Mouse (Mus musculus) lung, embryonic 15.5 days (tissue): ENCODE results near the gene Rnf141. TPM values are rescaled to one million over a fixed set of nuclear protein-coding genes. Genes with fewer than 3 reads are reported as not detected.

Experiments used
- ATAC-seq: fragments of 200-750 bp; cut with Nextera tagmentation; 2 replicates; pipeline ENCODE4 v1.8.0; 2017; ENCODE audit warnings: moderate number of reproducible peaks, borderline replicate concordance; ENCODE audit not compliant: low FRiP score, low TSS enrichment; ENCODE audit errors: extremely low read depth
- H3K27ac ChIP-seq: fragments of 300-500 bp; sonication (generic); 2 replicates; pipeline ENCODE4 v1.5.1; 2015; ENCODE audit warnings: moderate library complexity, mild to moderate bottlenecking, inconsistent platforms
- H3K27me3 ChIP-seq: fragments of 300-500 bp; sonication (generic); 2 replicates; pipeline ENCODE4 v1.6.1; 2015; ENCODE audit warnings: inconsistent platforms
- H3K36me3 ChIP-seq: fragments of 300-500 bp; sonication (generic); 2 replicates; pipeline ENCODE4 v1.6.1; 2015; ENCODE audit warnings: inconsistent platforms
- H3K4me1 ChIP-seq: fragments of 300-500 bp; sonication (generic); 2 replicates; pipeline ENCODE4 v1.6.1; 2015; ENCODE audit warnings: inconsistent platforms
- H3K4me2 ChIP-seq: fragments of 300-500 bp; sonication (generic); 2 replicates; pipeline ENCODE4 v1.6.1; 2015; ENCODE audit warnings: inconsistent platforms, mild to moderate bottlenecking, moderate library complexity
- H3K4me3 ChIP-seq: fragments of 300-500 bp; sonication (generic); 2 replicates; pipeline ENCODE4 v1.5.1; 2015; ENCODE audit warnings: mild to moderate bottlenecking, inconsistent platforms
- H3K9ac ChIP-seq: fragments of 300-500 bp; sonication (generic); 2 replicates; pipeline ENCODE4 v1.6.1; 2015; ENCODE audit warnings: inconsistent platforms
- H3K9me3 ChIP-seq: fragments of 300-500 bp; sonication (generic); 2 replicates; pipeline ENCODE4 v1.6.1; 2016; ENCODE audit warnings: inconsistent platforms
- WGBS: fragments of 180-500 bp; shearing (Covaris S2); methylation state at CpG from one replicate; pipeline ENCODE4 v1.1.7; 2015; 5-methylcytosine and 5-hydroxymethylcytosine counted together
- polyA plus RNA-seq: library from polyadenylated mRNA; unstranded; fragments of >200 nt; fragmentation: Nextera tagmentation; extraction: Ambion mirVana; gene quantifications from 2 replicates; pipeline ENCODE4 v1.2.1, GENCODE M21; 2015

Rnf141 gene
- polyA plus RNA-seq, 1 experiment from 2014 or later, result 38.8 TPM

GRCm38 (mm10) chr7:110860129-110860528 is 15.9 kb upstream of the Rnf141 start:
- peak; percentile 49; the same call in 1 of the 2 replicates for ATAC-seq

DNA sequence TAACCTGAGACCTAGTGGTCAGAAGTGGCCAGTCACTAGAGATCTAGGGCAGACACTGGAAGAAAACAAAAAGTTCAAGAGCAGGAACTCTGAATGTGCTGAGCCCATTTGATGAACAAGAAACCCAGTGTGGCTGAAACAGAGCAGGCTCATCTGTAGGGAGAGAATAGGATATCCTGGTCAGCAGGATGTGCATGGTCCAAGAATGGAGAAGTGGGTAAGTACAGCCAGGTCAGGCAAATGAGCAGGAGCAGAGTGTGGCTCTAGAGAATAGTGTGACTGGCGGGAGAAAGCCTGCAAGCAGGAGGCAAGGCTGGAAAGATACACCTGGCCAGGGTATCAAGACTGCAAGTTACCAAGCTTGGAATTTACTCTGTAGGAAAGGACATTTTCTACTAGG is 11.3 kb upstream of the Rnf141 start:
- WGBS, result 64% methylated on average over 1 of the region's 1 CpGs
- no peaks in the 10 kb centered on the region for H3K9me3 ChIP-seq
- H3K27ac ChIP-seq, result no peak overlapping the region
- no peak overlapping the region for H3K4me3 ChIP-seq
- H3K4me2 ChIP-seq, result no peak overlapping the region
- no peak for ATAC-seq
- H3K36me3 ChIP-seq, result no peaks in the 10 kb centered on the region
- peaks cover 41% of the 10 kb centered on the region for H3K4me1 ChIP-seq
- no peak overlapping the region for H3K9ac ChIP-seq
- H3K27me3 ChIP-seq, result no peaks in the 10 kb centered on the region

More at GRCm38 (mm10) chr7:110860129-110860528, 15.9 kb upstream of the Rnf141 start:
- no peaks in the 10 kb centered on the region for H3K27me3 ChIP-seq
- H3K4me1 ChIP-seq, result peaks cover 29% of the 10 kb centered on the region
- no peaks in the 10 kb centered on the region for H3K36me3 ChIP-seq
- H3K4me3 ChIP-seq, result no peak overlapping the region
- H3K9me3 ChIP-seq, result no peaks in the 10 kb centered on the region
- no peak overlapping the region; the same call in 1 of the 2 replicates for H3K9ac ChIP-seq
- H3K27ac ChIP-seq, result peak overlapping the region; percentile 74
- peak overlapping the region; percentile 6 for H3K4me2 ChIP-seq
- WGBS, result 27% methylated on average over 5 of the region's 5 CpGs

GRCm38 (mm10) chr7:110854927-110855546 is 10.8 kb upstream of the Rnf141 start:
- no peak for ATAC-seq
- no peak overlapping the region for H3K27ac ChIP-seq
- H3K4me2 ChIP-seq, result no peak overlapping the region
- H3K36me3 ChIP-seq, result no peaks in the 10 kb centered on the region
- H3K4me1 ChIP-seq, result peaks cover 38% of the 10 kb centered on the region
- H3K4me3 ChIP-seq, result no peak overlapping the region
- H3K27me3 ChIP-seq, result no peaks in the 10 kb centered on the region
- 46% methylated on average over 8 of the region's 8 CpGs for WGBS
- H3K9ac ChIP-seq, result no peak overlapping the region
- no peaks in the 10 kb centered on the region for H3K9me3 ChIP-seq

- peaks cover 33% of the 10 kb centered on the region for H3K4me1 ChIP-seq
- ATAC-seq, result no peak
Observed at GRCm38 (mm10) chr7:110854519-110854918, 10.3 kb upstream of the Rnf141 start.

DNA sequence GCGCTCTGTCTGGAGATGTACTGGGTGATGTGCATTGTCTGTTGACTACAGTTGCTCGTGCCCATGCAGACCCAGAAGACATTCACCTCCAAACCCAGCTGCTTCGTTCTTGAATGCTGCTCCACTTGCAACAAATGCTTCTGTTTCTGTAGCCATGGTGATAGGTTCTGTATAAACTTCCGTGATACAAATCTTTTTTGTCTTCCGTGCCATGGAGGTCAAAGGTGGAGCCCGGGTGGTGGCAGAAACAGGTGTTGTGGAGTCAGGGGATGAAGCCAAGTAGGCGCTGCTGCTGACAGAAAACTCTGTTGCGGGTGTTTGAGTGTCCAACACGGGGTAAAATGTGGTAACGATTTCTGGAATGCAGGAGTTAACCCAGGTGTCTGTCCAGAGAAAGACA is 9.4 kb upstream of the Rnf141 start:
- Histone ChIP-seq H3K27me3 (no peaks in the 10 kb centered on the region), H3K36me3 (no peaks in the 10 kb centered on the region), H3K4me2 (no peak overlapping the region), H3K9me3 (no peaks in the 10 kb centered on the region), H3K27ac (no peak overlapping the region), H3K4me3 (no peak overlapping the region), H3K4me1 (peaks cover 28% of the 10 kb centered on the region), H3K9ac (no peak overlapping the region)
- 36% methylated on average over 10 of the region's 10 CpGs for WGBS
- no peak for ATAC-seq

More at GRCm38 (mm10) chr7:110854519-110854918, 10.3 kb upstream of the Rnf141 start:
- no peak overlapping the region for H3K9ac ChIP-seq
- H3K27ac ChIP-seq, result no peak overlapping the region
- H3K36me3 ChIP-seq, result no peaks in the 10 kb centered on the region
- no peak overlapping the region for H3K4me2 ChIP-seq
- no peak overlapping the region for H3K4me3 ChIP-seq
- WGBS, result 50% methylated on average over 3 of the region's 3 CpGs
- H3K27me3 ChIP-seq, result no peaks in the 10 kb centered on the region
- H3K9me3 ChIP-seq, result no peaks in the 10 kb centered on the region

DNA sequence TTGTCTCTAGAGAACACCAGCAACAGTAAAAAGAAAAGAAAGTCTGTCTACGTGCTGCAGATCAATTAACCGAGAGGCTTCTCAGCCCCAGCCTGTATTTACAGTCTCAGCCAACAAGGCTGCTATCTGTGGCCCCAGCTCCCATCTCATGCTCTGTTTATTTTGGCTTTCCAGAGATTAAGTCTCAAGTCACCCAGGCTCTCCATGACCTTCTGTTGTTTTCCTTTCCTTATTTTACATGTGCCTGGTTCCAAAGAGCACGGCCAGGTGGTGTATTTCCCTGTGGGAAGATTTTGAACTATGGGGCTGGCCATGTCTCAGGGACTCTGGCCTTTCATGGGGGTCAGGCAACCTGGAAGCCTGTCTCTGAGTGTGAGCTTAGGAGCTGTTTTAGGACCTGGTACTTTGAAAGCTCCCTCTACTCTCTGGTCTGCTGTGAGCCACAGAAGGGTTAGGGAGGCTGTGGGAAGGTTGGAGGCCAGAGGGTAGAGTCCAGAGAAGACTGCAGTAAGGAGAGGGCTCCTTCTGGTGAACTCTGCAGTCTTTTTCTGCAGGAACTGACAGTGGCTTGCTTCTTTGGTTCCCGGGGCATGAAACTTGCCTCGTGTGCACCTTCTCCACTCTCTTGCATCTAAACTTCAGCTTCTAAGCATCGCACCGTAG is 7.4 kb upstream of the Rnf141 start:
- no peaks in the 10 kb centered on the region for H3K36me3 ChIP-seq
- H3K27me3 ChIP-seq, result no peaks in the 10 kb centered on the region
- ATAC-seq, result no peak
- no peak overlapping the region for H3K4me3 ChIP-seq
- H3K4me2 ChIP-seq, result no peak overlapping the region
- H3K9me3 ChIP-seq, result no peaks in the 10 kb centered on the region
- 55% methylated on average over 7 of the region's 7 CpGs for WGBS
- H3K9ac ChIP-seq, result no peak overlapping the region
- peaks cover 28% of the 10 kb centered on the region for H3K4me1 ChIP-seq
- no peak overlapping the region for H3K27ac ChIP-seq

GRCm38 (mm10) chr7:110848371-110848770 is 4.1 kb upstream of the Rnf141 start:
- Histone ChIP-seq H3K27ac (no peak overlapping the region), H3K36me3 (no peaks in the 10 kb centered on the region), H3K4me3 (no peak overlapping the region), H3K9ac (no peak overlapping the region), H3K4me1 (0 out of 2 replicates have a peak, but pooled peaks cover 7% of the 10 kb centered on the region), H3K9me3 (no peaks in the 10 kb centered on the region), H3K27me3 (no peaks in the 10 kb centered on the region), H3K4me2 (no peak overlapping the region)
- 90% methylated on average over 1 of the region's 1 CpGs for WGBS
- no peak for ATAC-seq

DNA sequence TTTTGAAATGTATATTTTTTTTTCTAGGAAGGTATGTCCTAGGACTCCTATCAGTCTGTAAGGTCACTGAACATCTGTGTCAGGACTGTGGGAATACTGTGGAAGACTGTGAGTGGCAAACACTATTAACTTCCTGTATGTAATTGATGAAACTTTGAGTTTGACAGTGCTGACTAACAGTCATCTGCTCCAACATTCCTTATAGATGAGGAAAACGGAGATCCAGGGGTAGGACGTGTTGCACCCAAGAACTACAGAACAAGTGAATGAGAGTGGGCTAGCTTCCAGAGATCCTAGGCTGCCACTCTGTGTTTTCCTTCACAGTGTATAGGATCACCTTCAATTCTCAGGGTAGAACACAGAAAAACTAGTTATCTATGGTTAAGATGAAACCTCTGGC is 3.1 kb upstream of the Rnf141 start:
- H3K9me3 ChIP-seq, result no peaks in the 10 kb centered on the region
- H3K27me3 ChIP-seq, result no peaks in the 10 kb centered on the region
- H3K4me3 ChIP-seq, result no peak overlapping the region
- H3K4me2 ChIP-seq, result no peak overlapping the region
- H3K27ac ChIP-seq, result no peak overlapping the region
- ATAC-seq, result no peak
- no peaks in the 10 kb centered on the region for H3K36me3 ChIP-seq
- 53% methylated on average over 2 of the region's 2 CpGs for WGBS
- H3K4me1 ChIP-seq, result 0 out of 2 replicates have a peak, but pooled peaks cover 9% of the 10 kb centered on the region
- H3K9ac ChIP-seq, result no peak overlapping the region

DNA sequence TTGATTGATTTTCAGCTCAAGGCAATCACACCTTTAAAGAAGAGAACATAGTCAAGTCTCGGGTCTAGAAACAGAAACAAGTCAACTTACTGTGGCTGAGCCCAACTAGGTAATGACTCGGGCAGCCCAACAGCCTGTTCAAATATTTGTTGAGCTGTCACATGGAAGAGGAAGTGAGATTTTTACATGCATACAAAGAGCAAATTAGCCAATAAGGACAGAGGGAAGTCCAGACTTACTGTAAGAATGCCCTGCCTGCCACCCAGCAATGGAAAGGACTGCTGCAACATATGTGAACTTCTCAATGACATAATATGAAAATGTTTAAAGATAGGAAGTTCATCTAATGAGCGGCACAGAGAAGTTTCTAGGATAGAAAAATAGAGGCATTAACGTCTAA is 3.9 kb downstream of the Rnf141 start:
- Histone ChIP-seq H3K4me1 (peaks cover 15% of the 10 kb centered on the region; the same call in 1 of the 2 replicates), H3K4me3 (no peak overlapping the region), H3K27ac (no peak overlapping the region), H3K27me3 (no peaks in the 10 kb centered on the region), H3K4me2 (no peak overlapping the region), H3K9ac (no peak overlapping the region), H3K36me3 (0 out of 2 replicates have a peak, but pooled peaks cover 4% of the 10 kb centered on the region), H3K9me3 (no peaks in the 10 kb centered on the region)
- 42% methylated on average over 4 of the region's 4 CpGs for WGBS
- peak; percentile 12; the same call in 1 of the 2 replicates for ATAC-seq

GRCm38 (mm10) chr7:110834522-110834921 is 9.7 kb downstream of the Rnf141 start:
- H3K36me3 ChIP-seq, result peaks cover 15% of the 10 kb centered on the region

GRCm38 (mm10) chr7:110834018-110834417 is 10.2 kb downstream of the Rnf141 start:
- ATAC-seq, result no peak
- H3K4me1 ChIP-seq, result no peaks in the 10 kb centered on the region

More at GRCm38 (mm10) chr7:110834522-110834921, 9.7 kb downstream of the Rnf141 start:
- Histone ChIP-seq H3K27ac (no peak overlapping the region), H3K9me3 (no peaks in the 10 kb centered on the region), H3K4me1 (no peaks in the 10 kb centered on the region), H3K4me2 (no peak overlapping the region), H3K9ac (no peak overlapping the region), H3K27me3 (no peaks in the 10 kb centered on the region), H3K4me3 (no peak overlapping the region)
- 55% methylated on average over 3 of the region's 3 CpGs for WGBS
- no peak for ATAC-seq

GRCm38 (mm10) chr7:110833024-110833423 is 11.2 kb downstream of the Rnf141 start:
- no peak overlapping the region for H3K4me3 ChIP-seq
- no peak overlapping the region for H3K27ac ChIP-seq
- H3K4me2 ChIP-seq, result no peak overlapping the region
- 74% methylated on average over 1 of the region's 1 CpGs for WGBS
- ATAC-seq, result no peak
- no peaks in the 10 kb centered on the region for H3K9me3 ChIP-seq
- H3K4me1 ChIP-seq, result no peaks in the 10 kb centered on the region
- peaks cover 24% of the 10 kb centered on the region for H3K36me3 ChIP-seq
- no peak overlapping the region for H3K9ac ChIP-seq
- H3K27me3 ChIP-seq, result no peaks in the 10 kb centered on the region

More at GRCm38 (mm10) chr7:110834018-110834417, 10.2 kb downstream of the Rnf141 start:
- Histone ChIP-seq H3K27ac (no peak overlapping the region), H3K36me3 (peaks cover 19% of the 10 kb centered on the region), H3K9me3 (no peaks in the 10 kb centered on the region), H3K9ac (no peak overlapping the region), H3K4me3 (no peak overlapping the region), H3K27me3 (no peaks in the 10 kb centered on the region), H3K4me2 (no peak overlapping the region)
- WGBS, result 88% methylated on average over 1 of the region's 1 CpGs
